Mouse (Mus musculus) embryonic fibroblast, embryonic 13.5 days (primary cell): ENCODE data around the gene Tagln.

Experiments
- CTCF ChIP-seq: IDR thresholded peaks from 2 replicates; pipeline ENCODE4 v1.5.1; 2011; ENCODE audit warnings: mild to moderate bottlenecking, control low read depth, low read length, moderate library complexity, borderline replicate concordance; ENCODE audit not compliant: insufficient read depth
- POLR2A ChIP-seq: IDR thresholded peaks from 2 replicates; pipeline ENCODE4 v1.6.1; 2011; ENCODE audit warnings: low read depth, mild to moderate bottlenecking, control low read depth, low read length, moderate library complexity

- TF ChIP-seq CTCF, result no peak
- TF ChIP-seq POLR2A, result no peak; the same call in 1 of the 2 replicates
Measured at GRCm38 (mm10) chr9:45931958-45932357, 3.9 kb downstream of the Tagln start.
